Comparison of ENCODE assay signal across 8 mouse cellular contexts in the genomic region with DNA sequence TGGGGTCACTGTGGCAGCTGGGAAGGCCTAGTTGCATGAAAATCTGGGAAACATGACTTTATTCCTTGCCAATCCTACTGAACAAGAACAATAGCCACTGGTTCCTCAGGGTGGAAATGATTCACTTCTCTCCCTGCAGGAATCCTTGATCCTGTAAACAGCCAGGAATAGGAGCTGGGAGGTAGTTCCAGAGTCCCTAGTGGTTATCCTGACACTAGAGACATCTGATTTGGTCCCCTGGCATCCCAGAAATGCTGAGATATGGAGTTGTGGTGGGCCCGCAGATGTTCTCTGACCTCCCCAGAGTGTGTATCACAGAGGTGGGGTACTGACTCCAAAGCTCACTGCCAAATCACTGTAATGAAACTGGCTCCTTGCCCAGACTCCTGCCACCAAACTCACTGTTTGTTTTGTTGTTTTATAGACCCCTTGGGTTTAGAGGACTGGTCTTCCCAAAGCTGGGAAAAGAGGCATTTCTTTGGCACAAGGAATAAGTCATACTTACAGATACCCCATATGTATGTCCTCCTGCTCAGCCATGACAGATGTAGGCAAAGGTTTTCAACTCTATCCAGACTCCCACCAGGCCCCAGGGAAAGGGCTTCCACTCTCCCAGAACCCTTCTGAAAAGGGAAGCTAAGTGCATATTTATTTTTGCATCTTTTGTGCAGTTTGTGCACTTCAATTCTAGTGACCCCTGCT. TPM values are rescaled to one million over a fixed set of nuclear protein-coding genes. Genes with fewer than 3 reads are reported as not detected.
DNase-seq lines count a peak whose midpoint lies in the region; ATAC-seq and TF ChIP-seq lines count a peak whose summit lies in the region.

No protein-coding gene starts in this region.

- H3K4me2 ChIP-seq in forebrain, embryonic 13.5 days: no peak overlapping the region
- H3K4me2 ChIP-seq in forebrain, embryonic 12.5 days: no peak overlapping the region
- H3K4me2 ChIP-seq in kidney, embryonic 15.5 days: no peak overlapping the region

- DNase-seq in 3134 (ENCODE audit: extremely low read depth, insufficient read length, low spot score): peak; percentile 68
- peak; percentile 49 to 62 for DNase-seq in heart, adult 18-20 months
- no peak for DNase-seq in thymus, adult 2 months
- no peak for DNase-seq in spleen, postnatal 10 days (ENCODE audit: low spot score in 2 of 2)

- peaks cover 35% of the 10 kb centered on the region for H3K36me3 ChIP-seq in forebrain, embryonic 13.5 days (ENCODE audit: poor library complexity, severe bottlenecking)
- peaks cover 16% of the 10 kb centered on the region for H3K36me3 ChIP-seq in forebrain, embryonic 12.5 days (replicated peaks)
- no peaks in the 10 kb centered on the region for H3K36me3 ChIP-seq in kidney, embryonic 15.5 days
- H3K36me3 ChIP-seq in thymus, adult 2 months (ENCODE audit: control insufficient read depth, insufficient read depth, low read length): no peaks in the 10 kb centered on the region

- no peak overlapping the region for H3K4me3 ChIP-seq in forebrain, embryonic 13.5 days
- H3K4me3 ChIP-seq in forebrain, embryonic 12.5 days (replicated peaks): no peak overlapping the region
- H3K4me3 ChIP-seq in kidney, embryonic 15.5 days (replicated peaks): no peak overlapping the region
- no peak overlapping the region for H3K4me3 ChIP-seq in thymus, adult 2 months (ENCODE audit: control insufficient read depth, insufficient read depth, low read length)

- no peaks in the 10 kb centered on the region for H3K9me3 ChIP-seq in forebrain, embryonic 13.5 days (replicated peaks)
- H3K9me3 ChIP-seq in forebrain, embryonic 12.5 days: no peaks in the 10 kb centered on the region
- H3K9me3 ChIP-seq in kidney, embryonic 15.5 days (replicated peaks): no peaks in the 10 kb centered on the region

- TF ChIP-seq POLR2A in thymus, adult 2 months (IDR thresholded peaks at IDR 0.05; ENCODE audit: control insufficient read depth, extremely low read depth, insufficient read depth, low read length, poor library complexity): no peak

- 0 out of 2 replicates have a peak, but pooled peaks have one; percentile 38 for ATAC-seq in forebrain, embryonic 13.5 days
- ATAC-seq in forebrain, embryonic 12.5 days (ENCODE audit: low FRiP score): no peak
- no peak for ATAC-seq in kidney, embryonic 15.5 days (replicated peaks; ENCODE audit: low FRiP score)
- ATAC-seq in megakaryocyte progenitor cell, adult 5-6 weeks (replicated peaks; ENCODE audit: poor library complexity): no peak

- no peak overlapping the region for H3K9ac ChIP-seq in forebrain, embryonic 13.5 days
- no peak overlapping the region for H3K9ac ChIP-seq in forebrain, embryonic 12.5 days
- H3K9ac ChIP-seq in kidney, embryonic 15.5 days: no peak overlapping the region

- no peak for TF ChIP-seq CTCF in thymus, adult 2 months (IDR thresholded peaks at IDR 0.05; ENCODE audit: borderline replicate concordance, control insufficient read depth, extremely low read depth, insufficient read depth, low read length, poor library complexity)

- H3K27ac ChIP-seq in forebrain, embryonic 13.5 days: peak overlapping the region; percentile 25
- no peak overlapping the region for H3K27ac ChIP-seq in forebrain, embryonic 12.5 days
- peak overlapping the region; percentile 56 for H3K27ac ChIP-seq in kidney, embryonic 15.5 days
- H3K27ac ChIP-seq in thymus, adult 2 months (ENCODE audit: control insufficient read depth, insufficient read depth, low read length): no peak overlapping the region

- peaks cover 33% of the 10 kb centered on the region for H3K4me1 ChIP-seq in forebrain, embryonic 13.5 days
- peaks cover 14% of the 10 kb centered on the region for H3K4me1 ChIP-seq in forebrain, embryonic 12.5 days
- peaks cover 25% of the 10 kb centered on the region for H3K4me1 ChIP-seq in kidney, embryonic 15.5 days
- H3K4me1 ChIP-seq in thymus, adult 2 months (replicated peaks; ENCODE audit: control insufficient read depth, insufficient read depth, low read length): no peaks in the 10 kb centered on the region

- 50% methylated on average over 1 of the region's 1 CpGs for WGBS in forebrain, embryonic 13.5 days
- WGBS in forebrain, embryonic 12.5 days: 79% methylated on average over 1 of the region's 1 CpGs
- WGBS in kidney, embryonic 15.5 days: 54% methylated on average over 1 of the region's 1 CpGs
- WGBS in thymus, adult 2 months: 100% methylated on average over 1 of the region's 1 CpGs

- no peaks in the 10 kb centered on the region for H3K27me3 ChIP-seq in forebrain, embryonic 13.5 days
- no peaks in the 10 kb centered on the region for H3K27me3 ChIP-seq in forebrain, embryonic 12.5 days
- H3K27me3 ChIP-seq in kidney, embryonic 15.5 days: no peaks in the 10 kb centered on the region
- no peaks in the 10 kb centered on the region for H3K27me3 ChIP-seq in thymus, adult 2 months (ENCODE audit: control insufficient read depth, insufficient read depth, low read length)

RNA-seq across cellular contexts. Expression of gene Plxna2, which starts 40.6 kb away (rescaled TPM):
- 46.9 and 55.8 TPM in 2 replicates for polyA plus RNA-seq in forebrain, embryonic 13.5 days (2015; fragmentation: Nextera tagmentation; extraction: Ambion mirVana)
- 34.0 and 42.6 TPM in 2 replicates for polyA plus RNA-seq in forebrain, embryonic 12.5 days (2016; fragmentation: Nextera tagmentation; extraction: Ambion mirVana)
- 10 to 100 TPM; 28.2 to 29.1 TPM for total RNA-seq in heart, adult 18-20 months (2021)
- polyA plus RNA-seq in kidney, embryonic 15.5 days (2015; fragmentation: Nextera tagmentation; extraction: Ambion mirVana): 5.7 and 6.3 TPM in 2 replicates
- polyA plus RNA-seq in thymus, adult 2 months (2012; rRNA removed): 3.2 and 4.0 TPM in 2 replicates
- total RNA-seq in megakaryocyte progenitor cell, adult 5-6 weeks (2015): 0.39 and 0.72 TPM in 2 replicates
- total RNA-seq in megakaryocyte progenitor cell, adult 5-6 weeks (2017): 0.17 and 0.34 TPM in 2 replicates

Comparison
In these comparisons a context has a peak if more than half of its experiments do, and no peak if none do; other contexts are left out.
1. H3K27ac ChIP-seq: peak in forebrain, embryonic 13.5 days (single experiment) and kidney, embryonic 15.5 days (single experiment); none in forebrain, embryonic 12.5 days (single experiment) and thymus, adult 2 months (single experiment).
2. DNase-seq: peak in 3134 (single experiment) and heart, adult 18-20 months (2 of 2); none in thymus, adult 2 months (single experiment) and spleen, postnatal 10 days (0 of 2).